Mouse (Mus musculus) layer of hippocampus, adult 9-10 months (tissue): ENCODE results near the gene Fam228b.
"Not testable (repeated sequence)": the region's sequence is repeated elsewhere in the genome, so short reads cannot be mapped to it uniquely, and the experiment has no call there.

Experiments used
- DNase-seq: peaks from one replicate; pipeline ENCODE4 v3.0.0; 2022; ENCODE audit warnings: low spot score

Fam228b gene

GRCm38 (mm10) chr12:4768492-4769332 is at the start of gene Fam228b, which contains the start of gene Pfn4:
Gene Fam228b (minus strand): TSS chr12:4769267.
Gene Pfn4 (plus strand): TSS chr12:4769022.
- peak; percentile 97 for DNase-seq

GRCm38 (mm10) chr12:4817361-4818101 is 48.5 kb upstream of the Fam228b start, which contains the start of gene Sf3b6:
Gene Sf3b6 (plus strand): TSS chr12:4817544.
- DNase-seq: peak; percentile 93

GRCm38 (mm10) chr12:4816680-4817360 is 47.8 kb upstream of the Fam228b start:
- DNase-seq: no peak

- DNase-seq: no peak
Observed at GRCm38 (mm10) chr12:4813636-4814035, 44.6 kb upstream of the Fam228b start.

- no peak for DNase-seq
Observed at GRCm38 (mm10) chr12:4811705-4812104, 42.6 kb upstream of the Fam228b start.

GRCm38 (mm10) chr12:4811036-4811435 is 42.0 kb upstream of the Fam228b start:
- DNase-seq: no peak

- DNase-seq: not testable (repeated sequence)
Observed at GRCm38 (mm10) chr12:4797471-4797870, 28.4 kb upstream of the Fam228b start.

GRCm38 (mm10) chr12:4793718-4794117 is 24.7 kb upstream of the Fam228b start:
- DNase-seq: no peak

GRCm38 (mm10) chr12:4788128-4788527 is 19.1 kb upstream of the Fam228b start:
- not testable (repeated sequence) for DNase-seq

- DNase-seq: no peak
Observed at GRCm38 (mm10) chr12:4784466-4784865, 15.4 kb upstream of the Fam228b start.

- DNase-seq: no peak
Observed at GRCm38 (mm10) chr12:4783598-4783997, 14.5 kb upstream of the Fam228b start.

- not testable (repeated sequence) for DNase-seq
Observed at GRCm38 (mm10) chr12:4781725-4782404, 12.8 kb upstream of the Fam228b start.

- DNase-seq: no peak
Observed at GRCm38 (mm10) chr12:4781270-4781669, 12.2 kb upstream of the Fam228b start.

- DNase-seq: no peak
Observed at GRCm38 (mm10) chr12:4780245-4780644, 11.2 kb upstream of the Fam228b start.

- DNase-seq: no peak
Observed at GRCm38 (mm10) chr12:4777734-4778133, 8.7 kb upstream of the Fam228b start.

GRCm38 (mm10) chr12:4775588-4775949 is 6.5 kb upstream of the Fam228b start:
- no peak for DNase-seq

- no peak for DNase-seq
Observed at GRCm38 (mm10) chr12:4774895-4775587, 6.0 kb upstream of the Fam228b start.

- no peak for DNase-seq
Observed at GRCm38 (mm10) chr12:4769333-4769723, 261 bp upstream of the Fam228b start.

- no peak for DNase-seq
Observed at GRCm38 (mm10) chr12:4757060-4757459, 12.0 kb downstream of the Fam228b start.

- DNase-seq: not testable (repeated sequence)
Observed at GRCm38 (mm10) chr12:4754451-4754850, 14.6 kb downstream of the Fam228b start.

- no peak for DNase-seq
Observed at GRCm38 (mm10) chr12:4744486-4744885, 24.6 kb downstream of the Fam228b start.
